Mouse (Mus musculus): ENCODE data around the gene Cdh23.

The Cdh23 gene

DNA sequence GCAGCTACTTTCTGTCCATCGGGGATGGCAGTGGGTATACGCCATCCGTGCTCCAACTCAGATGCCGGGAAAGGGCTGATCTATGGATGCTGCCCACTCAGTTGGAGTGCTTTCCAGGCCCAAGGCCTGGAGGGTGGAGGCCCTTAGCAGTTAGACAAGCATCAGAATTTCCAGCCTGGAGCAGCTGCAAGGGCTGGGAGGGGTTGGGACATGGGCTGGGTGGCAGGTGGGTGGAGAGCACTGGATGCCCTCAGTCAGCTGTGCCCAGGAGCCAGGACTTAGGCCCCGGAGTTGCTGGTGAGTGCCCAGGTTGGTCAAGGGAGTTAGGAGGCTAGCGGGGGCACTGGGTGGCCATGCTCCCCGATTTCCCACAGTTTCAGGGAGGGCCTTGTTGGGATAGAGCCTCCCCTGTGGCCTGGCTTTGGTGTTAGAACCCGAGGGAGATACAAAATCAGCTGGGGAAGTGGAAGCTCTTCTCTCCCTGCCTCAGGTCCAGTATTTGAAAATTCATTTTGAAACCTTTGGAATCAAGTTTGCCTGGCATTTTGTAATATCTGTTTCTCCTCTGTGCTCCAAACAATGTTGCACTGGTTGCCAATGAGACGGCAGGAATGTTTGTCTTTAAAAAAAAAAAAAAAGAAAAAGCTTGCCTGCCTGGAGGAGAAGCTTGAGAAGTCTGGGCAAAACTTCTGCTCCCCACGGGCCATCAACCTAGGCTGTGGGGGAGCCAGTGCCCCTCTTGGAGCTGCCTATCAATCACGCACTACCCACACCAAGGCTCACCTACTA lies 295.6 kb downstream of the Cdh23 start:
- in situ Hi-C loops (cut with MboI, MseI) = no loop called here

DNA sequence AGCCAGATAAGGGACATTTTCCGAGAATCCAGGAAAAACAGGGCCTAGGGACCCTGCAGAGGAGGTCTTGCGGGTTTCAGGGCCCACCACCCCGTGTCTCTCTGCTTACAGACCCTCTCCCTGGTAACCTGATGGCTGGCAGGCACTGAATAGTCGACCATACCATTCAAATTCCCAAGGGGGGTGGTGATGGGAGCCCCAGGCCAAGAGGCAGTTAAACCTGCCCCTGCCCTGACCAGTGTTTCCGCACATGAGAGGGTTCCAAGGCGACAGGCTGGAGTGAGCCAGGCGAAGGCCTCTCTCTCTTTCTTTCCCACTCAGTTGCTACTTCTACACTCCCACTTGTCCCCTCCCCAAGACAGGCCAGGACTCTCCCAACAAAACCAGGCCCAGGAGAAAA lies 296.8 kb downstream of the Cdh23 start, which contains the start of gene Gm17455:
Gm17455 (plus strand) TSS at position 278 of the 400 bp plus-strand sequence.
- in situ Hi-C loops (cut with MboI, MseI) = no loop called here

DNA sequence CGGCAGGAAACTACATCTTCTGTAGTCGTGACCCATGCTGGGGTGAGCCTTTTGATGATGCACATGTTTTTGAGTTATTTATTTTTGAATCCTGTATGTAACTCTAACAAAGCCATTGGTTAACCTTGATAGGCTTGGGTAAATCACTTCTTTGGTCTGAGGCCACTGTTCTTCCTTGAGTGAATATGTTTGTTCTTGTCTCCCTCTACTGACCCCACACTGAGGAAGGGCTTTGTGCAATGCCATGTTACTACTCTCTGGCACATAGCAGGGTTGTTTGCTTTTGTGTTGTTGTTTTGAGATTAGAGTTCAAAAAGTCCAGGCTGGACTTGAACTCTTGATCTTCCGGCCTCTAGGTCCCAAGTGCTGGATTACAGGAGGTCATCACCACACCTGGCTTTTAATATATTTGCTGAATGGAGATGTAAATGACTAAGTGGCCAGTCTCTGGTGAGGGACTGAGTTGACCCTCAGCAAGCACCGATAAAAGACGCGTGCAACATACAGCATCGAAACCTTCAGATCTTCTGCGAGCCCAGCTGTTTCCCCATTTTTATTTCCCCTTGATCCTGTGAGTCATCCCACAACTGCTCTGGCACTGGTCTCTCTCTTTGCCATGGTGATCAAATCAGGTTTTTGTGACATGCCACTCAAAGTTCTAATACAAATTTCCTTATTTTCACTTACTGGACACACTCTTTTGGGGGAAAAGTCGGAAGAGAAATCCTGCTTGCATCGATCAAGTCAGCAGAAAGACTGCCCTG lies 298.1 kb downstream of the Cdh23 start:
- in situ Hi-C loops (cut with MboI, MseI) = no loop called here

DNA sequence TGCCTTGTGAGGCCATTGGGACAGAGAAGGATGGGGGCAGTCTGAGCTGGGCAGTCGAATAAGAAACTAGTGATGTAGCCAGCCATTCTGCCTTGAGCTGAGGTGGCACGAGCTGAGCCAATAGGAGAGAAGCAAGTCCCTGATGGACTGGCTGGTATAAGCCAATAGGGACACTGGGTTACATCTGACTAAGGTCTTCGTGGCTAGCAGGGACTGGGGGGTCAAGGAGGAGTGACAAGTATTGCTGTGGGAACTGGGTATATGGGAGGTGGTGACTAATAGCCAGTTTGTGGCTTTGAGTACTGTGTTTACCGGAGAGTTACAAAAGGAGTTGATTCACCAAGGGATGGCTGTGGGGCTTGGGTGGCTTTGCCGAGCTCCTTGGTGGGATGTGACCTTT lies 300.7 kb downstream of the Cdh23 start:
- in situ Hi-C loops (cut with MboI, MseI) = no loop called here

DNA sequence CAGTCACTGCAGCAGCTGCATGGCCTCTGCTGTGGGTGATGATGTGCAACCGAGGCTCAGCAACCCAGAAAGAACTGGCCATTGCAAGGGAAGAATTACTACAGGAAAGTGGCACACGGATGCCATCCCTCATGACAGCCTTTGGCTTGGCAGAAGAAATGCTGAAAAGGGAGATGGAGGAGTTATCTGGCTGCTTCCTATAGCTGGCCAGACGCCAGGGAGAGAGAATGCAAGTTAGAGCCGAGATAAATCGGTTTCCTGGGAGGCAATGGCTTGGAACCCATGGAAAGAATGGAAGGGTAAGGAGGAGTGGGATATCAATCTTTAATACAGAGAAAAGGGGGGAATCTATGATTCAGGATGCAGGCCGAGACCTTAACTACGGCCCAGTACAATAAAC lies 301.4 kb downstream of the Cdh23 start:
- in situ Hi-C loops (cut with MboI, MseI) = no loop called here

DNA sequence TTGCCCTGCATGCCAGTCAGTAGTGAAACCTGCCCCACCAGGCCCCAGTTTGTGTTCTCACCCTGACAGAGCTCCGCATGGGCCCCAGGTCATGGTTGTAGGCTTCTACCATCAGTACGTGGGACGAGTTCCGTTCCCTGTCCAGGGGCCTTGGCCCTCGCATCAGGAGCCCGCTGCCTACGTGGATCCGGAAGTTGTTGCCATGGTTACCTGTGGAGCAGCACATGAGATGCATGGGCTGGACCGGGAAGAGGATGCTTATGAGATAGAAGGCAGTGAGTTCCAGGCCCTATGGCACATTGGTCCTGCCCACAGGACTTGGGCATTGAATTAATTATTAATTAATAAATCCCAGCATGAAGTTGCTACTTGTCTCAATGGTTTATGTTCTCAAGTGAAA lies 304.6 kb downstream of the Cdh23 start:
- in situ Hi-C loops (cut with MboI, MseI) = no loop called here

DNA sequence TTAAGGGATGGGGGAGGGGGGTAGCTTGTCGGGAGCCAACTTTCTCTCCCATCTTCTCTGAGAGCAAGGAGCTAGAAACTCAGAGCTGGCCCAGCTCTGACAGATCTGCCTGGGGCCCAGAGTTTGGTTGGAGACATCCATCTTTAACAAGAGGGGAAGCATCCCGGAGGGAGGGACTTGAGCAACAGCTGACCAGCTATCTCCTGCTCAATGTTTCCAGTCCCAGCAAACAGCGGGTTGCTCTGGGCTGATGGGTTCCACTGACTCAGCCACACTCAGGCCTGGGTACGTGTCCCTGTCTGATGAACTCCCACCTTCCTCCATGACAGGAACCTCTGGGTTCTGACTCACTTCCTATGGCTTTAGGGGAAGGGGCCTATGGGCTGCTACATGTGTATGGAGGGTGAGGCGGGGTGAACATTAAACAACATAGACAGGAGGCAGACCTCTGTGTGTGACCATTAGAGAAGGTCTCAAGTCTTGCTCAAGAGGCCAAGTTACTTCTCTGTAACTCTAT lies 305.3 kb downstream of the Cdh23 start:
- in situ Hi-C loops (cut with MboI, MseI) = no loop called here

DNA sequence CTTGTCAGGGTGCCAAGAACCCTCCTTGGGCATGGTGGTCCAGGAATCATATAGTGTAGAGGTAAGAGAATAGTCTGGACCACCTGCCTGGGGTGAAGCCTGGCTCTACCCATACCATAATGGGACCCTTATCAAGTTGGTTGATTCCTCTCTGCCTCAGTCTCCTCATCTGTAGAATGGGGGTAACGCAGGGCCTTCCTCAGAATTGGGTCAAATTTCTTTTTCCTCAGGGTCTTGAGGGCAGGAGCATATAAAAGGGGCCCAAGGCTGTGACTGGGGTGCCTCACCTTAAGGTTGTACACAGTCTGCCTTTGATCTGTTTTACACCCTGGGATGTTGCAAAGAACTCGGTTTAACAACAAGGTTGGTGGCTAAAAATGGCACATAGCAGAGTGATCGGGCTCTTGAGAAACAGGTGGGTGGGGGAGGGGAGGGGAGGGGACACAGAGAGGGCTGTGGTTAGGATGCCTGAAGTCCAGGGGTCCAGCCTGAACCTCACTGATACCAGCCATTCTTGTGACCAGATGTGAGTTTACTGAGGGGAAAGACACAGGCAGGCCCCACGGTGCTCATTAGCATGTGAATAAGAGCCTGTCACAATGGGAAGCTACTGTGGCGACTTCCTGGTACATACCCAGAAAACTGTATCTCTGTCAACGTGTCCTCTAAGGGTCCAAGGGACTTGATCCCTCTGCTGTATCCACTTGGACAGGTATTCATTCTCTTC lies 305.9 kb downstream of the Cdh23 start:
- in situ Hi-C loops (cut with MboI, MseI) = no loop called here

DNA sequence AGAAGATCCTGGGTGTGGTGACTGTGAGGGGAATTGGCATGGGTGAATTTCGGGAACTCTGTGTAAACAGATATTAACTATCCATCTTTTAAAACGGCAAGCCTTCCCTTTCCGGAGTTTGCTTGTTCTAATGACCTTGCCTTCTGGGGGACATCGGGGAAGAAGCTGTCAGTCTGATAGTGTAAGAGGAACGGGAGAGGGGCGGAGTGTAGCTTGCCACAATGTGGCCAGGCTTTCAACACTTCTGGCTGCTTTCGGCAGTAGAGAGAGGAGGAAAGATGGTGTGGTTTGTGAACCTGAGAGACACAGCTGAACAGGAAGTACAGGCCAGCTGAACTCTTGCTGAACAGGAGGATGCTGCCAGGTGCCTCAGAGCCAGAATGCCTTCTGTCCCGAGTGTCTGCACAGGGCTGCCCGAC lies 306.8 kb downstream of the Cdh23 start:
- in situ Hi-C loops (cut with MboI, MseI) = no loop called here

DNA sequence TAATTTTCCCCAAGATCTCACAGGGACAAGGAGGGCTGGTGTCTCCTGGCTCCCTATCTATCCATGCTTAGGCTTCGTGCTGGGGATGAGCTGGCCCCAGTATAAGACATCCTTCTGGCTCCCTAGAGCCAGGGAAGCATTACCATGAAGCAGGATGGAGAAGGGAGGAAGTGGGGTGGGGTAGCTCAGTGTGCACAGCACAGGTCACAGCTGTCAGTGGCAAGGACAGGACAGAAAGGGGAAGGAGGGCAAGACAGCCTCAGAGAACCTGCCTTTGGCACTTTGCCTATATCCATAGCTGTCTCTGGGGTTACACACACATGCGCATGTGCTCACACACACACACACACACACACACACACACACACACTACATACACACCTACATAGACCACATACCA lies 308.0 kb downstream of the Cdh23 start:
- in situ Hi-C loops (cut with MboI, MseI) = no loop called here

DNA sequence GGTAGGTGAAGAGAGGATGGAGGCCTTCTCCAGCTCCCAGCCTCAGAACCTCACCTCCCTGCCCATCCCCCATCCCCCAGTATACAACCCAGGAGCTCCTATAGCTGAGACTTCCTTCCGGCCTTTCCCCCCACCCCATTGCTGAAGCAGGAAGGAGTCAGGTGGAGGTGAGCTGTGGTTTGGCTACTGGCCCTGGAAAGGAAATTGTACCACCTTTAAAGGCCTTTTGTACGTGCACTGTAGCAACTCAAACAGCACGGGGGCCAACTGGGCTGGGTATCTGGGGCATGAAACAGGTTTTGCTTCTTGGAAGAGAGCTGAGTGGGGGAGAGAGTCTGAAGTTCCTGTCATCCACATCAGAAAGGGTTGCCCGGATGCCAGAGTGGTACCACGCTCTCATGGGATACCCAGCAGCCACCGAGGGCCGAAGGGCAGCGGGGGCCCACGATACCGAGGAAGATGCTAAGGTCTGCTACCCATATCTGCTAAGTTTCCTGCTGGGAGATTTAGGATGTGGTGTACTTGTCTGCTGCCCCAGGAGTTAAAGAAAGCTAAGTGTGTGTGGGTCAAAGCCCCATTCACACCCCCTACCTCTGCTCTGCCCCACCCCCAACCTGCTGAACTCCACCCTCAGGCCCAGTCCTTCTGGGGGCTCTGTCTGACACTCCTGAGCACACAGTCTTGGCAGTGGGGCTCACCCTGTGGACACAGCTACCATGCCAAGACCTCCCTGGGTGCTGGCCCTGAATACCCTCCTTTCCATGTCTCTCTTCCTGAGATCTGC lies 315.0 kb downstream of the Cdh23 start:
- in situ Hi-C loops (cut with MboI, MseI) = loop anchor here (5.0 kb wide), 1 partner anchor 34 kb away; the partner anchor contains the start of gene Vsir

DNA sequence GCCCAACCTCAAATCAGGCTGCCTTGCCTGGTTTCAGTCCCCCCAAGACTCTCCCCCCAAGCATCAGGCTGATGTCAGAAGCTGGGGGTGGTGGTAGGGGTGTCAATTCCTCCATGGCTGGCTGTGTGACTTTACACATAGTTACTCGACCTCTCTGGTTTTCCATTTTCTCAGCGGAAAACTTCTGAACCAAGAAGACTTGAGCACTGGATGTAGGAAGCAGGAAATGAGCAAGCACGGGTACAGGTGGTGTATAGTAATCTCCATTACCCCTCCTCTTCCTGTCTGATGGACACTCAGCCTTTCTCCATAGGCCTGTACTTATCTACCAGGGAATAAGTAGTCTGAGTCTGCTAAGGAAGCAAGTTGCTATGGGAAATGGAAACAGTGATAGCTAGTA lies 316.1 kb downstream of the Cdh23 start:
- in situ Hi-C loops (cut with MboI, MseI) = loop anchor here (5.0 kb wide), 1 partner anchor 33 kb away; the partner anchor contains the start of gene Vsir

DNA sequence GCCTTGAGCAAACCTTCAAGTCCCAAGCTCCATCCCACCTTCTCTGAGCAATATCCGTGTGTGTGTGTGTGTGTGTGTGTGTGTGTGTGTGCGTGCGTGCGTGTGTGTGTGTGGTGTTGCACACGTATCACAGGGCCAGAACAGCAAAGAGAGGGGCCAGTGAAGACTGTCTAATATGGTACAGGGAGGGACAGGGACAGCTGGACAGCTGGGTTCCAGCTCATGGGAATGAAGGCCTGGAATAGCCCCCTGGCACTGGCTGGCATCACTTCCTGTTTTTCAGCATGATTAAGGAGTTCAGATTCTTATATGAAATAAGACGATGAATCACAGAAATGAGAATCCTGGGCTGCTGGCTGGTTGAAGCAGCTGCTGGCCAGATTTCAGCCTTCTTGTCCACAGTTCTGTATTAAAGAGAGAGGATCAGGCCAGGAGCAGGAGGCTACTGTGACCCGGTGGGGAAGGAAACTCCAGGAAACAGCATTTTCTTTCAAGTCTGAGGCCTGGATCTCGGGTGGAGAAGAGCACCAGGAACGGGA lies 316.8 kb downstream of the Cdh23 start:
- in situ Hi-C loops (cut with MboI, MseI) = no loop called here

DNA sequence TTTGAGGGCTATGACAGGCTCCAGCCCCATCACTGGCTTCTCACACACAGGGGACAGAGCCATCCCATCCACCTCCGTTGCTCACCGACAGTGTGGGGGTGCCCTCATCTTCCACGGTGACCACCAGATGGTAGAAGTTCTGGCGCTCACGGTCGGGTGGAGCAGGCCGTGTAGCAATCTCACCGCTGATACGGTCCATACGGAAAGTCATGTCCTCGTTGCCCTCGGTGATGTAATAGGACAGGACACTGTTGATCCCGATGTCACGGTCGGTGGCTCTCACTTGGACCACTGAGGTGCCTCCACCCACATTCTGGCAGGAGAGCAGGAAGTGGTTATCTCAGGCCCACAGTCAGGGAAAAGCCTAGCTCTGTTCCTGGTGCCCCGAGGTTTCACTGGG lies 319.6 kb downstream of the Cdh23 start:
- in situ Hi-C loops (cut with MboI, MseI) = no loop called here

DNA sequence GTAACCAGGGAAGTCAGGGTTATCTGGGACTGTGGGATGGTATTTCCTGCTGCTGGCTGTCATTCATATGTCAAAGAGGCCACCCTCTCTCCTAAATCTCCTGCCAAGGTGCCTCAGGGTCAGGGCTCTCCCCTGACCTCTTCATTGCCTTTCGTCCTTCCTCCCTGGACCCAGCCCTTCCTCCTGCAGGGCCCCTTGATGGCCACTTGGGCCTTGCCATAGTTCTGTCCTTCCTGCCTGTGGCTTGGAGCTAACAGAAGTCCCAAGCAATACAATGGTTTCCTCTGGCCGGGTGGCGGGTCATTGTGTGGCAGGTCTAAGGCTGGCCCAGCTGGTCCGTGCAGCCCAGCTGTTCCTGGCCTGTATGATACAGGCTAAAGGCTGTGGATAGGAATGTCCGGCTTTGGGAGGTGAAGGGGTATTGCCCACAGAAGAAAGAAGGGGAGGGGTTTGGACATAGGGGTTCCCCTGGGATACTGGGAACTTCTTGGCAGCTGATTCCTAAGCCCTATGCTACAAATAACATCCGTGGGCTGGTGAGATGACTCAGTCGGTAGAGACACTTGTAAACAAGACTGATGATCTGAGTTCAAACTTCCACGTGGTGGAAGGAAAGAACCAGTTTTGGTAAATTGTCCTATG lies 322.2 kb downstream of the Cdh23 start:
- in situ Hi-C loops (cut with MboI, MseI) = no loop called here

DNA sequence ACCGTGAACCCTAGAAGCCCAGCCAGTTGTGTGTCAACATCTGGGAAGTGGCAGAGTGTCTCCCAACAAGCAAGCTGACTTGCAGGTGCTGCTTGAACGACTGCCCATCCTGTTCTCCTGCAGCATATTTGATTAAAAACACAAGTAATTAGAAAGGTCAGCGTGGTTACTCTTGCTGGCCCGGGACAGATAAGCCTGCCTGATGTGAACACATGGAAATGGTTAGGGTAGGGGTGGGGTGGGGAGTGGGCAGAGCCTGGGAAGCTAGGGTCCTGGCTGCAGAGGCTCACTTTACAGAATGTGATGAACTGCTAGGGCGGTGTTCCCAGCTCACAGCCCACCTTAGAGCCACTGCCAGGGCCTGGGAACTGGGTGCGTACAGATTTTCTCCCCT lies 322.8 kb downstream of the Cdh23 start:
- in situ Hi-C loops (cut with MboI, MseI) = no loop called here

DNA sequence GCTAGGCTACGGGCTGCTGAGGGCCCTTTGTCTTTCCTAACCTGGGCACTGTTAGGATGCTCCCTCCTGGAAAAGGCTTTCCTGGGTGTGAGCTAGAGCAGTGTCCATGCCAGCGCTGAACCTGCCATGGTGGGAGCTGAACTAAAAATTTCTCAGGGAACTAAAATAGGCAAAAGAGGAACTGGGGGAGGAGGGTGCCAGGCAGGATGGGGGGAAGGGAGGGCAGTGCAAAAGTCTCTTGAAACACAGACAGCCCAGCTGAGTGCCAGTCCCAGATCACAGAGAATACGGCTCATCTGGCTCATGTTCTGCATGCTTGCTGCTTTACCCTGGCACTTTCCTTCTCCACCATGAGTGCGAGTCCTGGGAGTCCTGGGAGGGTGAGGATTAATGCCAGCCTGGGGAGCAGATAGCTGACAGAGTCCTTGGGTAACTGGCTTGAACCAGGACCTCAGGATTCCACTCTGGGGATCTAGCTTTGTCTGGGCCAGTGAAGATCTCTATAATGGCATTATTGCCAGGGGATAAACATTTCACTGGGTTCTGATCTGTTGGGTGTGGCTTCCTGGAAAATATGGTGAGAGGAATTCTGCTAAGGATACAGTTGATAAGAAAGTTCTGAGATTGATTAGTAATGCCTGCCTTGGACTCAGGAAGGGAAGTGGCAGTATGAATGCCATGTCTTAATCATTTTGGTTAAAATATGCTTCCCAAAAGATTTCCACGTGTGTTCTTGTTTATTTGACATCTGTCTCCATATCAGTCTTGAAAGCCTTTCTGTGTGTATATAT lies 324.5 kb downstream of the Cdh23 start:
- in situ Hi-C loops (cut with MboI, MseI) = no loop called here

DNA sequence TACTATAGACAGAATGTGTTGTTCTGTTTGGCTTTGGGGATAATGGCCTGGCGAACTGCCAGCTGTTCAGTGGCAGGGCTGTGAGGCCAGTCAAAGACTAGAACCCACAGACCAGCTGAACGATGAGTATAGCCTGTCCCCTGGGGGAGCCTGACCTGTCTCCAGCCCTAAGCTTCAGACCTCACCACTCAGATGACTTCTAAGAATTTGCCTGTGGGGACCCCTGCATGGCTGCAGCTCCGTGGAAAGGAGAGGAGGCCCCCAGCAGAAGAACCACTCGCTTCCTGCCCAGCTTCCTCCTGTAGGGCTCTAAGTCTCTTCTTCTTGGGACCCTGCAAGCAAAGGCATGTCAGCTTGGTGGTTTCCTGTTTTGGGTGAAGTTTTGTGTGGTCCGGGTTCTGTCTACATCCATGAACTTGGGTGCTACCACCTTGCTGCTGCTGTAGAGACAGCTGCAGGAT lies 325.7 kb downstream of the Cdh23 start:
- in situ Hi-C loops (cut with MboI, MseI) = no loop called here

DNA sequence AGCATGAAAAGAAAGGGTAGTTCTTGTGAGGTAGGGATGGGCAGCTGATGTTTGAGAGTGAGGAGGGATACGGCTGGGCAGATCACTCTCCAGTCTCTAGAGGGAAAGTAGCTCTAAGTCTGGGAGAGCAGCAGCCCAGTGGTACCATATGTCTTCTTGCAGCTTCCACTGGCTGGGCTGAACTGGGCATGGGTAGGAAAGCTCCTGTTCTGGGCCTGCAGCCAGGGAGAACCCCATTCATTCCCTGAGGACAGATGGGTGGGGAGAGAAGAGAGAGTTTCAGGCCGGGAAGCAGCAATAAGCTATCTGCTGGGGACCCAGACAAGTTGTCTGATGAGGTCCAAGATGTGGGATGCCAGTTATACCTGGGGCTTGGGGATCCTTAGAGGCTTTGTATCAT lies 326.2 kb downstream of the Cdh23 start:
- in situ Hi-C loops (cut with MboI, MseI) = no loop called here

DNA sequence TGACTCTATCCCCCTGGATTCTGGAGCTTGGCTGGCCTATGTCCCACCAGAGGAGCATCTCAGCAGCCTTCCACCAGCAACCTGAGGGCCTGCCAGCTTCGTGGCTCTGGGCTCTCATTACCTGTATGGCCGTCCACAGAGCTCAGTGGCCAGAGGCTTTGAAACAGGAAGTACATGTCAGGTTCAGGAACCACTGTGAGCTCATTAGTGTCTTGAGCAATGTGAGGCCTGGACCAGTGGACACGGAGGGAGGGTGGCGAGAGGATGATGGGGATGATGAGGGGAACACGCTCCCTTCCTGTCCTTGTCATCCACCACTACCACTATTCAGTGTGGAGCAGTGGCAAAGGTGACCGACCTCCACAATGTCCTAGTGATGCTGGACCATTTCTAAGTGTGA lies 326.9 kb downstream of the Cdh23 start:
- in situ Hi-C loops (cut with MboI, MseI) = no loop called here

Measured in T-helper 2 cell (primary cell).